23 mouse cellular contexts compared by ENCODE assay signal in the genomic region with DNA sequence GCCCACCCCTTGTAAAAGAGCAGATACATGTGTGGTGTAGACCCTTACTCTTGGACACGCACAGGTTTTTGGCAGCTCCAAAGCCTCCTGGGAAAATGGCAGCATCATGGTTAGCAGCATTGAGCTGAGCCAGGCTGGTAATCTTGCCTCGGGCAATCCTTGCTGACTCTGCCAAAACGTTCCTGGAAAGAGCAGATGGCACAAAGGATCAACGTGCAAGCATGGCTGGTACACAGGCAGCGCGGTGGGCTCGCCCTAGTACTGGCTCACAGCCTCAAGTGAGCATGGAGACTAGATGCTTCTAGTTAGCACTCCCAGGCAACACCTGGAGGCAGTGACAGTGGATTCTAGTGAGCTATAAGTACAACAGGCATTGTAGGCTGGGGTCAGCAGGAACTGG. TPM values are rescaled to one million over a fixed set of nuclear protein-coding genes. Genes with fewer than 3 reads are reported as not detected.
DNase-seq lines count a peak whose midpoint lies in the region; ATAC-seq and TF ChIP-seq lines count a peak whose summit lies in the region.
"Had no signal": no experiment of that assay in that cellular context is flagged by ENCODE, and none has a peak within 500 bp of the region (broad histone marks: within the 10 kb centered on the region; RNA-seq: fewer than 3 reads in every experiment).

No protein-coding gene starts in this region.

- no peak overlapping the region for H3K4me3 ChIP-seq in hindbrain, postnatal 0 days (ENCODE audit: low read length)
- no peak overlapping the region for H3K4me3 ChIP-seq in hindbrain, embryonic 10.5 days
- H3K4me3 ChIP-seq in midbrain, postnatal 0 days (ENCODE audit: low read depth, low read length) = no peak overlapping the region
- H3K4me3 ChIP-seq in midbrain, embryonic 11.5 days (ENCODE audit: low read depth, low read length) = no peak overlapping the region
- H3K4me3 ChIP-seq: embryonic facial prominence, embryonic 10.5 days; heart, adult 2 months; heart, embryonic 13.5 days; hindbrain, embryonic 12.5 days; limb, embryonic 13.5 days; liver, embryonic 13.5 days; midbrain, embryonic 15.5 days had no signal

- peaks cover 36% of the 10 kb centered on the region for H3K36me3 ChIP-seq in hindbrain, postnatal 0 days (ENCODE audit: insufficient read depth, low read length)
- H3K36me3 ChIP-seq in hindbrain, embryonic 10.5 days = peaks cover 69% of the 10 kb centered on the region
- H3K36me3 ChIP-seq in midbrain, postnatal 0 days (ENCODE audit: insufficient read depth, low read length) = peaks cover 57% of the 10 kb centered on the region
- peaks cover 12% of the 10 kb centered on the region for H3K36me3 ChIP-seq in midbrain, embryonic 11.5 days (ENCODE audit: control insufficient read depth, insufficient read depth, low read length)

- H3K9ac ChIP-seq in hindbrain, postnatal 0 days (replicated peaks; ENCODE audit: low read length) = no peak overlapping the region
- no peak overlapping the region for H3K9ac ChIP-seq in midbrain, postnatal 0 days (replicated peaks; ENCODE audit: low read length, poor library complexity, severe bottlenecking)
- H3K9ac ChIP-seq in midbrain, embryonic 11.5 days (ENCODE audit: low read length) = no peak overlapping the region
- H3K9ac ChIP-seq: heart, embryonic 13.5 days; hindbrain, embryonic 12.5 days; limb, embryonic 13.5 days; liver, embryonic 13.5 days; midbrain, embryonic 15.5 days had no signal

- H3K27ac ChIP-seq in hindbrain, postnatal 0 days = no peak overlapping the region; the same call in 1 of the 2 replicates
- no peak overlapping the region for H3K27ac ChIP-seq in hindbrain, embryonic 10.5 days
- no peak overlapping the region for H3K27ac ChIP-seq in midbrain, postnatal 0 days (ENCODE audit: low read depth, low read length)
- no peak overlapping the region for H3K27ac ChIP-seq in midbrain, embryonic 11.5 days (ENCODE audit: low read depth, low read length)
- H3K27ac ChIP-seq: embryonic facial prominence, embryonic 10.5 days; heart, adult 2 months; heart, embryonic 13.5 days; hindbrain, embryonic 12.5 days; kidney, postnatal 0 days; limb, embryonic 13.5 days; liver, embryonic 13.5 days; midbrain, embryonic 15.5 days had no signal

- no peak for TF ChIP-seq CTCF in hindbrain, postnatal 0 days (IDR thresholded peaks at IDR 0.05; ENCODE audit: low read depth)
- no peak for TF ChIP-seq CTCF in midbrain, postnatal 0 days (IDR thresholded peaks at IDR 0.05)

- no peak overlapping the region for H3K4me2 ChIP-seq in hindbrain, postnatal 0 days (ENCODE audit: low read depth, low read length)
- H3K4me2 ChIP-seq in midbrain, postnatal 0 days (ENCODE audit: low read depth, low read length, poor library complexity, severe bottlenecking) = no peak overlapping the region
- H3K4me2 ChIP-seq in midbrain, embryonic 11.5 days = no peak overlapping the region
- H3K4me2 ChIP-seq: heart, embryonic 13.5 days; hindbrain, embryonic 12.5 days; limb, embryonic 13.5 days; liver, embryonic 13.5 days; midbrain, embryonic 15.5 days had no signal

- DNase-seq in hindbrain, postnatal 0 days (ENCODE audit: low spot score) = peak; percentile 63
- no peak for DNase-seq in hindbrain, embryonic 10.5 days (ENCODE audit: low spot score)
- peak; percentile 68 for DNase-seq in midbrain, postnatal 0 days (ENCODE audit: low spot score)
- DNase-seq in midbrain, embryonic 11.5 days (ENCODE audit: low spot score, missing footprints) = no peak
- peak; percentile 39 for DNase-seq in cerebellum, adult 8-10 months
- peak; percentile 43 to 45 for DNase-seq in cerebellum, postnatal 36 days
- DNase-seq in adrenal gland, postnatal 4 days (ENCODE audit: low spot score in 2 of 2) = no peak
- DNase-seq: adrenal gland, postnatal 36 days; gastrocnemius, postnatal 25 days; heart, adult 2 months; heart, postnatal 14 days; kidney, adult 2 months; layer of hippocampus, postnatal 36 days; liver, embryonic 13.5 days; lung, adult 2 months; lung, postnatal 14 days had no signal

- no peaks in the 10 kb centered on the region for H3K9me3 ChIP-seq in hindbrain, postnatal 0 days (ENCODE audit: low read length)
- H3K9me3 ChIP-seq in hindbrain, embryonic 10.5 days = no peaks in the 10 kb centered on the region
- H3K9me3 ChIP-seq in midbrain, postnatal 0 days (ENCODE audit: low read length) = no peaks in the 10 kb centered on the region
- no peaks in the 10 kb centered on the region for H3K9me3 ChIP-seq in midbrain, embryonic 11.5 days (ENCODE audit: control insufficient read depth, low read length)
- H3K9me3 ChIP-seq: embryonic facial prominence, embryonic 10.5 days; heart, embryonic 13.5 days; hindbrain, embryonic 12.5 days; limb, embryonic 13.5 days; liver, embryonic 13.5 days; midbrain, embryonic 15.5 days had no signal

- 62% methylated on average over 7 of the region's 7 CpGs for WGBS in hindbrain, postnatal 0 days
- 89% methylated on average over 7 of the region's 7 CpGs for WGBS in hindbrain, embryonic 10.5 days
- WGBS in midbrain, postnatal 0 days = 82% methylated on average over 7 of the region's 7 CpGs
- WGBS in midbrain, embryonic 11.5 days = 88% methylated on average over 7 of the region's 7 CpGs

- no peak for ATAC-seq in hindbrain, postnatal 0 days
- ATAC-seq in midbrain, postnatal 0 days (ENCODE audit: low FRiP score) = no peak
- ATAC-seq in midbrain, embryonic 11.5 days (ENCODE audit: low FRiP score) = no peak
- ATAC-seq: CD4-positive, CD25-positive, alpha-beta regulatory T cell, adult 4 months; midbrain, embryonic 15.5 days had no signal

- H3K4me1 ChIP-seq in hindbrain, postnatal 0 days (ENCODE audit: insufficient read depth, low read length) = peaks cover 13% of the 10 kb centered on the region
- peaks cover 21% of the 10 kb centered on the region for H3K4me1 ChIP-seq in hindbrain, embryonic 10.5 days (replicated peaks)
- H3K4me1 ChIP-seq in midbrain, postnatal 0 days (ENCODE audit: insufficient read depth, low read length) = peaks cover 6% of the 10 kb centered on the region; the same call in 1 of the 2 replicates
- H3K4me1 ChIP-seq in midbrain, embryonic 11.5 days (ENCODE audit: control insufficient read depth, insufficient read depth, low read length) = peaks cover 6% of the 10 kb centered on the region

- no peaks in the 10 kb centered on the region for H3K27me3 ChIP-seq in hindbrain, postnatal 0 days (ENCODE audit: insufficient read depth, low read length)
- no peaks in the 10 kb centered on the region for H3K27me3 ChIP-seq in hindbrain, embryonic 10.5 days (ENCODE audit: insufficient read depth, poor library complexity, severe bottlenecking)
- no peaks in the 10 kb centered on the region for H3K27me3 ChIP-seq in midbrain, postnatal 0 days (ENCODE audit: insufficient read depth, low read length)
- H3K27me3 ChIP-seq in midbrain, embryonic 11.5 days (ENCODE audit: control insufficient read depth, insufficient read depth, low read length) = no peaks in the 10 kb centered on the region
- H3K27me3 ChIP-seq: heart, embryonic 13.5 days; hindbrain, embryonic 12.5 days; limb, embryonic 13.5 days; liver, embryonic 13.5 days; midbrain, embryonic 15.5 days had no signal

RNA-seq across cellular contexts. Expression of gene D10Jhu81e, which starts 2.2 kb away (rescaled TPM):
- total RNA-seq in hindbrain, postnatal 0 days (2014; rRNA removed) = 110 and 115 TPM in 2 replicates
- 31.5 and 32.2 TPM in 2 replicates for polyA plus RNA-seq in hindbrain, postnatal 0 days (2015; fragmentation: Nextera tagmentation; extraction: Ambion mirVana)
- polyA plus RNA-seq in hindbrain, embryonic 10.5 days (2016; fragmentation: Nextera tagmentation; extraction: Ambion mirVana) = 17.1 and 28.7 TPM in 2 replicates
- total RNA-seq in midbrain, postnatal 0 days (2014; rRNA removed) = 80.0 and 119 TPM in 2 replicates
- 24.1 and 26.7 TPM in 2 replicates for polyA plus RNA-seq in midbrain, postnatal 0 days (2015; fragmentation: Nextera tagmentation; extraction: Ambion mirVana)
- 18.4 and 20.9 TPM in 2 replicates for polyA plus RNA-seq in midbrain, embryonic 11.5 days (2014; fragmentation: Nextera tagmentation; extraction: Ambion mirVana)
- total RNA-seq in adrenal gland, postnatal 4 days (2021) = 100 to 1,000 TPM; 150 to 164 TPM

RNA-seq across cellular contexts. Expression of gene Pwp2, which starts 17.6 kb away (rescaled TPM):
- 18.5 and 22.4 TPM in 2 replicates for total RNA-seq in hindbrain, postnatal 0 days (2014; rRNA removed)
- 11.3 and 11.7 TPM in 2 replicates for polyA plus RNA-seq in hindbrain, postnatal 0 days (2015; fragmentation: Nextera tagmentation; extraction: Ambion mirVana)
- polyA plus RNA-seq in hindbrain, embryonic 10.5 days (2016; fragmentation: Nextera tagmentation; extraction: Ambion mirVana) = 23.3 and 27.0 TPM in 2 replicates
- 21.9 and 24.5 TPM in 2 replicates for total RNA-seq in midbrain, postnatal 0 days (2014; rRNA removed)
- polyA plus RNA-seq in midbrain, postnatal 0 days (2015; fragmentation: Nextera tagmentation; extraction: Ambion mirVana) = 13.4 and 14.2 TPM in 2 replicates
- 17.2 and 19.0 TPM in 2 replicates for polyA plus RNA-seq in midbrain, embryonic 11.5 days (2014; fragmentation: Nextera tagmentation; extraction: Ambion mirVana)
- total RNA-seq in adrenal gland, postnatal 4 days (2021) = 10 to 100 TPM; 17.8 to 18.5 TPM

Comparison
In these comparisons a context has a peak if more than half of its experiments do, and no peak if none do; other contexts are left out.
1. DNase-seq: peak in hindbrain, postnatal 0 days (single experiment), midbrain, postnatal 0 days (single experiment), cerebellum, adult 8-10 months (single experiment) and cerebellum, postnatal 36 days (2 of 2); none in hindbrain, embryonic 10.5 days (single experiment), midbrain, embryonic 11.5 days (single experiment) and adrenal gland, postnatal 4 days (0 of 2).